Mouse (Mus musculus): ENCODE measurements around the gene Man2a1. TPM values are rescaled to one million over a fixed set of nuclear protein-coding genes. Genes with fewer than 3 reads are reported as not detected.
A peak's percentile ranks its signal among the peaks of the same experiment; 100 is the strongest.

Man2a1 gene
- polyA plus RNA-seq, 1 experiment from 2014 or later, result 14.4 TPM

DNA sequence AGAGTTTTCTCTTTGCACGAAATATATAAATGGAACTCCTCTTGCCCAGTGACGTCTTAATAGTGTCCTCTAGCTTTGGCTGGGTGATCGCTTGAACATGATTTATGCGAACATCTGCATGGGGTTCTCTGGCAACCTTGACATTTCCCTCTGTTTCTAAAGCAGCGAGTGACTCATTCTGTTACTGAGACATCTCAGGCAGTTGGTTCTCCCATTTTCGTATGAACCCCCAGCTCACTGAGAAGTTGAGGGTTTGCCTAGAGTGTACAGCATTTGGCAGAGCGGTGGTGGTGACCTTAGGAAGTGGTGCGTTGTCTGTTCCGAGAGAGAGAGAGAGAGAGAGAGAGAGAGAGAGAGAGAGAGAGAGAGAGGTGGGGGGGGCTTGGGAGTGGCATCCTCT is 2.6 kb downstream of the Man2a1 start:
- no peaks in the 10 kb centered on the region for H3K27me3 ChIP-seq
- H3K4me1 ChIP-seq, result peaks cover 30% of the 10 kb centered on the region
- no peaks in the 10 kb centered on the region for H3K36me3 ChIP-seq
- 40% methylated on average over 9 of the region's 9 CpGs for WGBS
- H3K4me3 ChIP-seq (replicated peaks), result peak overlapping the region; percentile 94
- 0 out of 2 replicates have a peak overlapping the region, but pooled peaks have one; percentile 95 for H3K27ac ChIP-seq (replicated peaks)
- no peak overlapping the region for H3K9ac ChIP-seq
- peak overlapping the region; percentile 80 for H3K4me2 ChIP-seq (replicated peaks)
- no peak for ATAC-seq (ENCODE audit: insufficient number of reproducible peaks, low FRiP score, low TSS enrichment, low read depth)
- no peaks in the 10 kb centered on the region for H3K9me3 ChIP-seq (replicated peaks)

DNA sequence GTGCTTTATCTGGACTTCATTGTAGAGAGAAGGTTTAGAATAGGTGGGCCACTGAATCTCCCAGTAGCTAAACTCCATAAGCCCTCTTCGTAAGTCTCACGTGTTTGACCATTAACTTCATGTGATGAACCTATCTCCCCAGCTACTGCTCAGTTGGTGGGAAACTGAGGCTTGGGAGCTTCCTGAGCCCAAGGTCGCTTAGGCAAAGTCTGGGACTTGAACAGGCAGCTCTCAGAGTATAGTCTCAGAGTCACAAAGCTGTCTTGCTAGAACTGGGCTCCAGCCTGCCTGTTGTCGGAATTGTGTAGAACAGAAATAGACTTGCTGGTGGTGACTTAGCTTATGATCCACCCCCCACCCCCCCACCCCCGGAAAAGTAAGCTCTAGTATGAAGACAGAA is 3.0 kb downstream of the Man2a1 start:
- H3K36me3 ChIP-seq, result no peaks in the 10 kb centered on the region
- H3K27ac ChIP-seq (replicated peaks), result no peak overlapping the region
- 71% methylated on average over 5 of the region's 5 CpGs for WGBS
- no peak for ATAC-seq (ENCODE audit: insufficient number of reproducible peaks, low FRiP score, low TSS enrichment, low read depth)
- peak overlapping the region; percentile 80 for H3K4me2 ChIP-seq (replicated peaks)
- H3K4me1 ChIP-seq, result peaks cover 30% of the 10 kb centered on the region
- no peaks in the 10 kb centered on the region for H3K27me3 ChIP-seq
- H3K4me3 ChIP-seq (replicated peaks), result peak overlapping the region; percentile 94
- no peaks in the 10 kb centered on the region for H3K9me3 ChIP-seq (replicated peaks)
- H3K9ac ChIP-seq, result no peak overlapping the region

DNA sequence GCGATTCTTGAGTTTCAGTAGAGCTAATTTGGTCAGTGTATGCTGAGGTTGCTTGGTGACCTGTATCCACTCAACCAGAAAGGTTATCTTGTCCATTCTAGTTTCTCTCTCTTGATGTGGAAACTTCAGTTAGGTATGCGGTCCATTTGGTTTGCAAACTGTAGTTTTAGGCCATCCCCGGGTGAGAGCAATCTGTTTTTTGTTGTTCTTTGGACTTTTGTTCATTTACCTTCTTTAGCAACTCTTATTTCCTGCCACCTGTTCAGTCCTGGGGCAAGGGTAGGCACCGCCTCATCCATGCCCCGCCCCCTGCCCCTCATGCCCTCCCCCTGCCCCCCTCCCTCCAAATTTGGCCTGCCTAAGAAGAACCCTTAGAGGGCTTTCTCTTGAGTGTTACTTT is 3.6 kb downstream of the Man2a1 start:
- H3K4me3 ChIP-seq (replicated peaks), result no peak overlapping the region
- H3K27me3 ChIP-seq, result no peaks in the 10 kb centered on the region
- no peak overlapping the region for H3K27ac ChIP-seq (replicated peaks)
- H3K36me3 ChIP-seq, result no peaks in the 10 kb centered on the region
- 74% methylated on average over 5 of the region's 5 CpGs for WGBS
- peaks cover 31% of the 10 kb centered on the region for H3K4me1 ChIP-seq
- no peaks in the 10 kb centered on the region for H3K9me3 ChIP-seq (replicated peaks)
- H3K4me2 ChIP-seq (replicated peaks), result 0 out of 2 replicates have a peak overlapping the region, but pooled peaks have one; percentile 80
- no peak overlapping the region for H3K9ac ChIP-seq
- no peak for ATAC-seq (ENCODE audit: insufficient number of reproducible peaks, low FRiP score, low TSS enrichment, low read depth)

DNA sequence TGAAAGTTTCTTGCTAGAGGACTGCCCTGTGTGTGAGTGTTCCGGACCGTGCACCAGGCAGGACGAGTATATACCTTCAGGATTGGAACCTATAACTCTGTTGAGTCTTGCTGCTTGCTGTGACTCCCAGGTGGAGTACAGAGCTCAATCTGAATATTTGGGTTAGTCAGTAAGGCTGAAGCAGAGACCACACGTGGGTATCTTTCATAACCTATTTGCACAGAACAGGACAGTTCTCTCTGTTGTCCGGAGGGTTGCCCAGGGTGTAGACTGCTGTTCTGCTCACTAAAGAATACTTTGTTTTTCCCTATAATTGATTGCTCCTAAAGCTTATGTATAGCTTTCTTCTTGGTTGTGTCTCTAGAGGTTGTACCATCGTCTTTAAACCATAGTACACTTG is 7.7 kb downstream of the Man2a1 start:
- H3K27me3 ChIP-seq, result no peaks in the 10 kb centered on the region
- ATAC-seq (ENCODE audit: insufficient number of reproducible peaks, low FRiP score, low TSS enrichment, low read depth), result no peak
- no peak overlapping the region for H3K9ac ChIP-seq
- H3K4me2 ChIP-seq (replicated peaks), result no peak overlapping the region
- H3K9me3 ChIP-seq (replicated peaks), result no peaks in the 10 kb centered on the region
- no peak overlapping the region for H3K27ac ChIP-seq (replicated peaks)
- no peak overlapping the region for H3K4me3 ChIP-seq (replicated peaks)
- 84% methylated on average over 6 of the region's 6 CpGs for WGBS
- H3K4me1 ChIP-seq, result peaks cover 24% of the 10 kb centered on the region
- no peaks in the 10 kb centered on the region for H3K36me3 ChIP-seq

DNA sequence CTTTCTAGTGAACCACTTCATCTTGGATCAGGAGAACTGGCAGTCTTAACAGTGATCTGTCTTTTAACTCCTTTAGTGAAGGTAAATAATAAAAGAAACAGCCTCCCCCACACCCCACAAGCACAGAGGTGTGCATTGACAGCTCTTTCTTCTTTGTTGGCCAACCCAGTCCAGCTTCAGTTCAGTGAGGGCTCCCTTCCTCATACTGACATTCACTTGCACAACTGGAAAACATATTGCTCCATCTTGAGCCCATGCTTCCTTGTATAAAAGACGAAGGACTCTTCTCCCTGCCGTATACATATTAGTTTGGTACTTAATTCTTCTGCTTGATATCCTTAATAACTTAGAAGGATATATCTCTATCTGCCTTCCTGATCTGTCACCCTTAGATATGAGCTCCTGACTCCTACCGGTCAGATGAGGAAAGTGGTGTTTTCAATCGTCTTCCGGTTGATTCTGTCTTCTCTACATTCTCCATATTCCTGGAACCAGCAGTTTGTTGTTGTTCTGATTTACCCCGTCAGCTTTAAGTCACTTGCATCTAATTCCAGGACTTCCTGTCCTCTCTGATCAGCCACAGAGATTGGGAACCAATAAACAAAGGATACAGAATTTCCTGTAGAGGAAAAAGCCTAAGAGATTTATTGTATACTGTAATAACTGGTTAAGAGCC is 8.5 kb downstream of the Man2a1 start:
- no peak overlapping the region for H3K27ac ChIP-seq (replicated peaks)
- ATAC-seq (ENCODE audit: insufficient number of reproducible peaks, low FRiP score, low TSS enrichment, low read depth), result no peak
- H3K4me1 ChIP-seq, result peaks cover 21% of the 10 kb centered on the region
- no peak overlapping the region for H3K9ac ChIP-seq
- H3K27me3 ChIP-seq, result no peaks in the 10 kb centered on the region
- H3K36me3 ChIP-seq, result no peaks in the 10 kb centered on the region
- H3K4me2 ChIP-seq (replicated peaks), result no peak overlapping the region
- H3K9me3 ChIP-seq (replicated peaks), result no peaks in the 10 kb centered on the region
- no peak overlapping the region for H3K4me3 ChIP-seq (replicated peaks)
- WGBS, result 61% methylated on average over 6 of the region's 6 CpGs

DNA sequence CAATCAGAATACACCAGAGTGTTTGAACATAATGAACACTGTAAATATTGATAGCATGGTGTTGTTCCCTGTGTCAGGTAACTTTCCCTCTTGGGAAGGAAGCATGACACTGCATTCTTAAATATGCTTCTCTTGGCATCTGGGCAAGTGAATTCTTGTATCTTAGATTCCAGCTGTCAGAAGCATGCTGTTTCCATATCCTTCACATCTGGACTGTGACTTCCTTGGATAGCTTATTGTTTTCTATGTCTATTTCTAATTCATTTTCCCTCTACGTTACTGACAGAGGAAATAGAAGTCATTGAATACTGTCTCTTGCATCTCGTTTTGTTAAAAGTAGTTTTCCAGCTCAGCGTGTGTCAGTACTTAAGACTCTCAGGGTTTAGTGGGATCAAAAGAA is 9.2 kb downstream of the Man2a1 start:
- H3K4me1 ChIP-seq, result peaks cover 18% of the 10 kb centered on the region

GRCm38 (mm10) chr17:64611426-64611825 is 10.9 kb downstream of the Man2a1 start:
- no peak overlapping the region for H3K4me2 ChIP-seq (replicated peaks)
- no peak overlapping the region for H3K4me3 ChIP-seq (replicated peaks)
- H3K27me3 ChIP-seq, result no peaks in the 10 kb centered on the region
- no peak overlapping the region for H3K9ac ChIP-seq
- H3K36me3 ChIP-seq, result no peaks in the 10 kb centered on the region
- H3K9me3 ChIP-seq (replicated peaks), result no peaks in the 10 kb centered on the region
- peaks cover 13% of the 10 kb centered on the region for H3K4me1 ChIP-seq
- 78% methylated on average over 5 of the region's 5 CpGs for WGBS
- H3K27ac ChIP-seq (replicated peaks), result 0 out of 2 replicates have a peak overlapping the region, but pooled peaks have one; percentile 63
- ATAC-seq (ENCODE audit: insufficient number of reproducible peaks, low FRiP score, low TSS enrichment, low read depth), result no peak

More for the DNA sequence above, 9.2 kb downstream of the Man2a1 start:
- Histone ChIP-seq H3K9me3 (replicated peaks) (no peaks in the 10 kb centered on the region), H3K4me3 (replicated peaks) (no peak overlapping the region), H3K27ac (replicated peaks) (peak overlapping the region; percentile 36; the same call in 1 of the 2 replicates), H3K9ac (no peak overlapping the region), H3K36me3 (no peaks in the 10 kb centered on the region), H3K27me3 (no peaks in the 10 kb centered on the region), H3K4me2 (replicated peaks) (no peak overlapping the region)
- WGBS, result 22% methylated on average over 3 of the region's 3 CpGs
- ATAC-seq (ENCODE audit: insufficient number of reproducible peaks, low FRiP score, low TSS enrichment, low read depth), result no peak

- Histone ChIP-seq H3K4me1 (peaks cover 13% of the 10 kb centered on the region), H3K9me3 (replicated peaks) (no peaks in the 10 kb centered on the region), H3K27ac (replicated peaks) (peak overlapping the region; percentile 63), H3K4me2 (replicated peaks) (no peak overlapping the region), H3K9ac (no peak overlapping the region), H3K27me3 (no peaks in the 10 kb centered on the region), H3K36me3 (no peaks in the 10 kb centered on the region), H3K4me3 (replicated peaks) (no peak overlapping the region)
- WGBS, result 58% methylated on average over 16 of the region's 16 CpGs
- ATAC-seq (ENCODE audit: insufficient number of reproducible peaks, low FRiP score, low TSS enrichment, low read depth), result peak; percentile 78
Measured at GRCm38 (mm10) chr17:64612135-64612885, 11.8 kb downstream of the Man2a1 start.

GRCm38 (mm10) chr17:64612930-64613329 is 12.4 kb downstream of the Man2a1 start:
- 49% methylated on average over 3 of the region's 3 CpGs for WGBS
- H3K36me3 ChIP-seq, result no peaks in the 10 kb centered on the region
- H3K4me2 ChIP-seq (replicated peaks), result peak overlapping the region; percentile 0; the same call in 1 of the 2 replicates
- peak; percentile 48; the same call in 1 of the 2 replicates for ATAC-seq (ENCODE audit: insufficient number of reproducible peaks, low FRiP score, low TSS enrichment, low read depth)
- no peak overlapping the region for H3K9ac ChIP-seq
- H3K27me3 ChIP-seq, result no peaks in the 10 kb centered on the region
- H3K27ac ChIP-seq (replicated peaks), result peak overlapping the region; percentile 63
- H3K9me3 ChIP-seq (replicated peaks), result no peaks in the 10 kb centered on the region
- H3K4me1 ChIP-seq, result peaks cover 13% of the 10 kb centered on the region
- H3K4me3 ChIP-seq (replicated peaks), result no peak overlapping the region

- peaks cover 13% of the 10 kb centered on the region for H3K4me1 ChIP-seq
- peak overlapping the region; percentile 63; the same call in 1 of the 2 replicates for H3K27ac ChIP-seq (replicated peaks)
- 58% methylated on average over 3 of the region's 3 CpGs for WGBS
- no peak overlapping the region for H3K9ac ChIP-seq
- 0 out of 2 replicates have a peak overlapping the region, but pooled peaks have one; percentile 0 for H3K4me2 ChIP-seq (replicated peaks)
- ATAC-seq (ENCODE audit: insufficient number of reproducible peaks, low FRiP score, low TSS enrichment, low read depth), result no peak
- no peak overlapping the region for H3K4me3 ChIP-seq (replicated peaks)
- H3K27me3 ChIP-seq, result no peaks in the 10 kb centered on the region
- no peaks in the 10 kb centered on the region for H3K9me3 ChIP-seq (replicated peaks)
- no peaks in the 10 kb centered on the region for H3K36me3 ChIP-seq
Measured at GRCm38 (mm10) chr17:64613351-64613750, 12.8 kb downstream of the Man2a1 start.

GRCm38 (mm10) chr17:64614804-64615203 is 14.3 kb downstream of the Man2a1 start:
- Histone ChIP-seq H3K4me3 (replicated peaks) (no peak overlapping the region), H3K36me3 (no peaks in the 10 kb centered on the region), H3K4me1 (peaks cover 6% of the 10 kb centered on the region), H3K9ac (no peak overlapping the region), H3K9me3 (replicated peaks) (no peaks in the 10 kb centered on the region), H3K27me3 (no peaks in the 10 kb centered on the region), H3K27ac (replicated peaks) (no peak overlapping the region), H3K4me2 (replicated peaks) (no peak overlapping the region)
- WGBS, result 80% methylated on average over 3 of the region's 3 CpGs
- ATAC-seq (ENCODE audit: insufficient number of reproducible peaks, low FRiP score, low TSS enrichment, low read depth), result no peak

Data from embryonic facial prominence, embryonic 15.5 days (tissue).